Mouse (Mus musculus): Measurements from ENCODE around the gene Wdr90.

GRCm38 (mm10) chr17:25883268-25883667, 22.0 kb upstream of the Wdr90 start:
- TF ChIP-seq CTCF (IDR thresholded peaks at IDR 0.05; ENCODE audit: low read depth) (no peak), EP300 (IDR thresholded peaks at IDR 0.05; ENCODE audit: low read depth) (no peak)

All from liver, postnatal 0 days (tissue).